Mouse (Mus musculus) megakaryocyte-erythroid progenitor cell, adult 5 weeks (primary cell): ENCODE measurements around the gene Brinp3. TPM values are rescaled to one million over a fixed set of nuclear protein-coding genes. Genes with fewer than 3 reads are reported as not detected.

Experiments
- polyA plus RNA-seq: library from polyadenylated mRNA; stranded (reverse); fragments of >175 nt; gene quantifications from 2 replicates; pipeline ENCODE4 v1.2.3, GENCODE M21; 2012

Brinp3 gene
- not detected in 2 replicates for polyA plus RNA-seq

GRCm38 (mm10) chr1:146494681-146495331 lies at the start of gene Brinp3:
Gene Brinp3 (plus strand): TSS chr1:146494760.

